Mouse (Mus musculus) liver, adult 2 months (tissue): ENCODE data around the gene Oprm1. TPM values are rescaled to one million over a fixed set of nuclear protein-coding genes. Genes with fewer than 3 reads are reported as not detected.

ENCODE experiments used
- DNase-seq: peaks from one replicate; pipeline ENCODE4 v3.0.0-alpha.2; 2011; ENCODE audit warnings: low read depth, low spot score; ENCODE audit errors: extremely low read depth
- H3K27ac ChIP-seq: fragments of 200-500 bp; replicated peaks from 2 replicates; pipeline ENCODE4 v1.5.1; 2012; ENCODE audit warnings: low read depth, mild to moderate bottlenecking, control low read depth, inconsistent platforms, low read length; ENCODE audit not compliant: insufficient read depth
- H3K27me3 ChIP-seq: fragments of 200-500 bp; 2 replicates; pipeline ENCODE4 v1.6.1; 2012; ENCODE audit warnings: mild to moderate bottlenecking, moderate library complexity, low read length, inconsistent platforms; ENCODE audit not compliant: control insufficient read depth, insufficient read depth
- H3K36me3 ChIP-seq: fragments of 200-500 bp; 2 replicates; pipeline ENCODE4 v1.6.1; 2012; ENCODE audit warnings: low read length, inconsistent platforms; ENCODE audit not compliant: control insufficient read depth, insufficient read depth
- H3K4me1 ChIP-seq: fragments of 200-500 bp; 2 replicates; pipeline ENCODE4 v1.6.1; 2011; ENCODE audit warnings: low read length; ENCODE audit not compliant: control insufficient read depth, insufficient read depth
- H3K4me3 ChIP-seq: fragments of 200-500 bp; 2 replicates; pipeline ENCODE4 v1.5.1; 2011; ENCODE audit warnings: low read depth, mild to moderate bottlenecking, control low read depth, low read length, moderate library complexity; ENCODE audit not compliant: insufficient read depth
- H3K79me2 ChIP-seq: fragments of 200-500 bp; 2 replicates; pipeline ENCODE4 v1.6.1; 2012; ENCODE audit warnings: inconsistent platforms, mild to moderate bottlenecking, low read length, moderate library complexity; ENCODE audit not compliant: control insufficient read depth, insufficient read depth
- H3K9ac ChIP-seq: fragments of 200-500 bp; 2 replicates; pipeline ENCODE4 v1.6.1; 2012; ENCODE audit warnings: low read depth, mild to moderate bottlenecking, control low read depth, inconsistent platforms, low read length
- CTCF ChIP-seq: fragments of 200-500 bp; IDR thresholded peaks from 2 replicates; pipeline ENCODE4 v1.5.1; 2011; ENCODE audit warnings: low read depth, low read length, control low read depth
- POLR2A ChIP-seq: fragments of 200-500 bp; IDR thresholded peaks from 2 replicates; pipeline ENCODE4 v1.6.1; 2011; ENCODE audit warnings: low read length, control low read depth; ENCODE audit not compliant: insufficient read depth; ENCODE audit errors: extremely low read depth
- WGBS: fragments of 180-500 bp; shearing (Covaris S2); methylation state at CpG from one replicate; pipeline ENCODE4 v1.1.7; 2018; 5-methylcytosine and 5-hydroxymethylcytosine counted together
- polyA plus RNA-seq: library from polyadenylated mRNA; depleted of rRNA; stranded (reverse); fragments of >200 nt; gene quantifications from 2 replicates; pipeline ENCODE4 v1.2.3, GENCODE M21; 2012
- total RNA-seq: library from RNA; depleted of rRNA; stranded (reverse); fragments of >200 nt; gene quantifications from 2 replicates; pipeline ENCODE4 v1.2.3, GENCODE M21; 2014

The Oprm1 gene
- total and polyA plus RNA-seq, 2 experiments, result not detected

DNA sequence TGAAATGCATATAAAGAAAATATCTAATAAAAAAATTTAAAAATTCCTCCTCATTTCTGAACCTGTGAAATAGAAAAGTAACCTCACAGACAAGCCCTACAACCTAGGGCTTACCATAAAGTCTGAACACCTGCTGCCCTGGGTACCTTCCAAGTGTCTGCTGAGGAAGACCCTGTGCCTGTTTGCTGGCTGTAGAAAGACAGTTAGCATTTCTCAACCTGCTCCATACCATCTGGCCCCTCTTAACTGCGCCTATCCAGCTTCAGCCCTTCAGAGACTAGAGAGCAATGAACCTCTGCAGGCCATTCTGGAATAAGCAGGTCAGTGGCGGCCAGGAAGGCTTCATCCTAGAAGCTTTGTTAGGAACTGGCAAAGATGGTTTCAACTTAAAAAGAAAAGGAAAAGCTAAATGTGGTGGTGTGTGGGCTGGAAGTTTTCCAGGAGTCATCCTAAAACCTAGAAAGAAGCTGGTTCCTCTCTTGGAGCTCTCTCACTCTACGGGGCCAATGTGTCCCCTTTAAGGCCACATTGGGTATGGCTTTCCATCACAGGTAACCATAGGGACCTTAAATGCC is 143.6 kb downstream of the Oprm1 start:
- H3K27ac ChIP-seq, result no peak overlapping the region
- no peak for TF ChIP-seq CTCF
- TF ChIP-seq POLR2A, result no peak
- no peaks in the 10 kb centered on the region for H3K27me3 ChIP-seq
- H3K36me3 ChIP-seq, result no peaks in the 10 kb centered on the region
- no peaks in the 10 kb centered on the region for H3K4me1 ChIP-seq
- DNase-seq, result no peak
- H3K4me3 ChIP-seq, result no peak overlapping the region
- no peaks in the 10 kb centered on the region for H3K79me2 ChIP-seq
- no peak overlapping the region for H3K9ac ChIP-seq
- WGBS, result 95% methylated on average over 3 of the region's 3 CpGs

- no peaks in the 10 kb centered on the region for H3K4me1 ChIP-seq
- no peaks in the 10 kb centered on the region for H3K36me3 ChIP-seq
- 76% methylated on average over 2 of the region's 2 CpGs for WGBS
- H3K4me3 ChIP-seq, result no peak overlapping the region
- no peak overlapping the region for H3K9ac ChIP-seq
- no peak for TF ChIP-seq POLR2A
- no peak for TF ChIP-seq CTCF
- DNase-seq, result no peak
- H3K79me2 ChIP-seq, result no peaks in the 10 kb centered on the region
- no peak overlapping the region for H3K27ac ChIP-seq
- H3K27me3 ChIP-seq, result no peaks in the 10 kb centered on the region
Measured at GRCm38 (mm10) chr10:6909763-6910162, 151.5 kb downstream of the Oprm1 start.

DNA sequence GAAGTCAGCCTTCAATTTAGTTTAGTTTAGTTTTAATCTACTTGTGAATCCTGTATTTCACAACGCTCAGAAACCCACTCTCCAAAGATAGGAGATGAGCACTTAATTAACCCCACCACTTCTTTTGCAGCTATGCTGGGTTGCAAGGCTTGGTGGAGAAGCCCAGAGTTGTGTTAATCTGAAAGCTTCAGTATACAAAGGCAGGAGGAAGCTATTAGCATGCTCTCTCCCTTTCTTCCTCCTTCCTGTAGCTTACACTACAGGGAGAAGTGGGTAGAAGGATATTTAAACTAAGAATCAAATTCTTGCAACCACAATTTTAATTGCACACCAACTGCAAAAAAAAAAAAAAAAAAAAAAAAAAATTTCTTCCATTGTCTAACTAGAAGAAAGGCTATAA is 157.7 kb downstream of the Oprm1 start:
- 61% methylated on average over 1 of the region's 1 CpGs for WGBS
- Histone ChIP-seq H3K36me3 (no peaks in the 10 kb centered on the region), H3K79me2 (no peaks in the 10 kb centered on the region), H3K4me3 (no peak overlapping the region), H3K27me3 (no peaks in the 10 kb centered on the region), H3K9ac (no peak overlapping the region), H3K27ac (no peak overlapping the region), H3K4me1 (no peaks in the 10 kb centered on the region)
- no peak for TF ChIP-seq CTCF
- no peak for DNase-seq

DNA sequence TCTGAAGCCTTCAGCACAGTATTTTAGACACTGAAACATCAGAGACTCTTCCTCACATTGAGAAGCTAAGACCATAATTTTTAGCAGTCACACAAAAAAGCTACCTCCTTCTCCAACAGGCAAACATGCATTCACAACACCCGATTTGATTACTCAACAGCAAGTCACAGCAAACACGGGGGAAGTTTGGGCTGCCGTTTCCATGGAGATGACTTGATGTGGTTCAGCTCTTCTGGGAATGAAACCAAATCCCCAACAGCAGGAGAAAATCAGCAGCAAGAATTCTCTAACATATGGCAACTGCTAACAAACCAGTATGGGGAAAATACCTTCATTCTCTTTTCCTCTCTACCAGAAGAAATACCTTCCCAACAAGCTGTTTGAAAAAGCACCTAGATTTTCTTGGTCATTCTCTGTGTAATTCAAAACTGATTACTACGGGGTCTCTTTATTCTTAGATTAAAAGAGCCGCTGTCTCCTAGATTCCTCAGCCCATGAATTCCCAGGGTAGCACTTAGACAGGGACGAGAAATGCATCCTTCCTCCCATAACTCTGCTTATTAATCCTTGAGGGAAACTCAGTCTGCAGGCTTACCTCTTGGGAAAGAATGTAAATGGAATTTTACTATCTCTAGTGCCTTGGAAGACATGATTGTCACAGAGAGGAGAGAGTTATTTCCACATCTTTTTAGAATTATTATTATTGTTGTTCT is 158.4 kb downstream of the Oprm1 start:
- Histone ChIP-seq H3K27me3 (no peaks in the 10 kb centered on the region), H3K4me3 (no peak overlapping the region), H3K36me3 (no peaks in the 10 kb centered on the region), H3K79me2 (no peaks in the 10 kb centered on the region), H3K27ac (no peak overlapping the region), H3K4me1 (no peaks in the 10 kb centered on the region), H3K9ac (no peak overlapping the region)
- peak; percentile 16 for DNase-seq
- TF ChIP-seq CTCF, result no peak
- no peak for TF ChIP-seq POLR2A
- WGBS, result 35% methylated on average over 6 of the region's 6 CpGs

GRCm38 (mm10) chr10:6926724-6927123 is 168.4 kb downstream of the Oprm1 start:
- H3K27me3 ChIP-seq, result no peaks in the 10 kb centered on the region
- no peak for DNase-seq
- TF ChIP-seq CTCF (no peak), POLR2A (no peak)
- no peaks in the 10 kb centered on the region for H3K4me1 ChIP-seq
- no peak overlapping the region for H3K4me3 ChIP-seq
- no peak overlapping the region for H3K27ac ChIP-seq
- no peak overlapping the region for H3K9ac ChIP-seq
- no peaks in the 10 kb centered on the region for H3K79me2 ChIP-seq
- 82% methylated on average over 2 of the region's 2 CpGs for WGBS
- no peaks in the 10 kb centered on the region for H3K36me3 ChIP-seq

- H3K4me1 ChIP-seq, result no peaks in the 10 kb centered on the region
- DNase-seq, result no peak
- H3K9ac ChIP-seq, result no peak overlapping the region
- no peaks in the 10 kb centered on the region for H3K36me3 ChIP-seq
- H3K27me3 ChIP-seq, result no peaks in the 10 kb centered on the region
- H3K4me3 ChIP-seq, result no peak overlapping the region
- H3K27ac ChIP-seq, result no peak overlapping the region
- no peaks in the 10 kb centered on the region for H3K79me2 ChIP-seq
- no peak for TF ChIP-seq POLR2A
- TF ChIP-seq CTCF, result no peak
- 85% methylated on average over 4 of the region's 4 CpGs for WGBS
Measured at GRCm38 (mm10) chr10:6927600-6928223, 169.4 kb downstream of the Oprm1 start.
